Mouse (Mus musculus) telencephalon, adult 2 months (tissue): Measurements from ENCODE around the gene Ccdc167.

Experiments
- DNase-seq: peaks from one replicate; pipeline ENCODE4 v3.0.0-alpha.2; 2011; ENCODE audit warnings: low read depth, low spot score

The Ccdc167 gene

GRCm38 (mm10) chr17:29686771-29687170, 30.1 kb downstream of the Ccdc167 start:
- DNase-seq, result no peak

DNA sequence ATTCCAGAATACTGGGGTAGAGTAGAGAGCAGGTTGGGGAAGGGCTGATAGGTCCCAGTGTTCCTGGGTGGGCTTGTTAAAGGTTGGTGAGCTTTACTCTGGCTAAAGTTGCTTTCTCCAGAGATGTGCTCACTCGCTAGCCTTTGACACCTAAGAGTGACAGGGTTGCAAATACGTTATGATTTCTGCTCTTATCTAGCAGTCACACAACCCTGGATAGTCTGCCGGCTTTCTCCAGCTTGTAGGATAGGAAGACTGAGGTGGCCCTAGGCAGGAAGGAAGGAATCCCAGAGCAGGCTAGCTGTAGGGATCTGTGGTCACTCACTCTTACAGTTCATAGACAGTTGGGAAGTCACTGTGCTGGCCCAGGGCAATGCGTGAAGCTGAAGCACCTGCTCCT, 32.6 kb downstream of the Ccdc167 start:
- no peak for DNase-seq

DNA sequence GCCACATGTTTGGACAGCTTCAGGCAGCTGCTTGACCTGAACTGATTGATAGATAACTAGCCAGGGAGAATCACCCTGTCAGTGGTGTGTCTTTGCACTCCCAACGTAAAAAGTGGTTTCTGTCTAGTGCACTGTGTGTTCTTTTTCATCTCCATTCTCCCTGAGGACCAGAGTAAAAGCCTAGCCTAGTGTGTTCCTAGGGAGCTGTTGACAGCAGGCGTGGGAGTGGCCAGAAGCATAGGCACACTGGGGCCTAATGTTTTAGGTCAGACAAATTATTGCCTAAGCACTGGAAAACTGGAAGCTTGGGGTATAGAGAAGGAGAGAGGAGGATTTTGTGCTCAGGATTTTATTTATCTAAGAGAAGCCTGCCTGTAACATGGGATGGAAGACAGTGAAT, 33.7 kb downstream of the Ccdc167 start:
- DNase-seq, result no peak

DNA sequence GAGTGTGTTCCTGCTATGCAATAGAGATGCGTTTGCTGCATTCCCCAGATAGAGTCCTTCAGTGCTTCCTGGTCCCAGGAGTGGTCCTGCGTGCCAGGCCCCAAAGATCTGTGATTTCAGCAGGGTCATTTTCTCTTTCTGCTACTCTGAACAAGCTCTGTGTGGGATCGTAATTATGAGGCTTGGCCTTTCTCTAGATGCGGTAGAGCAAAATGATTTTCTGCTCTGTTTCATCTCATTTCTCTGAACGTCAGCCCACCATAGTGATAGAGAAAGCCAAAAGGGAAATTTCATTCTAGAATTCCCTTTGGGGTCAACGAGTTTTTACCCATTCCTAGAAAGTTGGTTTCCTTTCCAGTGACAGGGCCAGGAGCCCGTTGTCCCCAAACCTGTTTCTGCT, 34.6 kb downstream of the Ccdc167 start:
- DNase-seq, result no peak

GRCm38 (mm10) chr17:29681669-29682068, 35.2 kb downstream of the Ccdc167 start:
- no peak for DNase-seq

DNA sequence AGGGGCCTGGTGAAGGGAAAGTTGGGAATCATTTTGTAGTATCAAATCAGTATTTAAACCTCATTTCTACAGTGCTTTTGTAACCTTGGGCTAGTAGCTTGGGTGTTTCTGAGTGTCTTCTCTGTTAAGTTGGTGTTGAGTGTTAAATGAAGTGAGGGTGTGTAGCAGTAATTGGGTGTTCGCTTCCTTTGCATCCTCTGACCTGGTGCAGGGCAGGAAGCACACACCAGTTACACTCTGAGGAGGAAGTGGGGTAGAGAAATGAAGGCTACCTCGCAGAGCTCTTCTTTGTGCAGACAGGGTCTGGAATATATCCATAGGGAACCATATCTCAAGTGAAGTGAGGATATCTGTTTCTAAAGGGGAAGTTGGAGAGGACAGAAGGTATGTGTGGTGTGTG, 35.9 kb downstream of the Ccdc167 start:
- no peak for DNase-seq

GRCm38 (mm10) chr17:29680174-29680573, 36.7 kb downstream of the Ccdc167 start:
- peak; percentile 27 for DNase-seq

DNA sequence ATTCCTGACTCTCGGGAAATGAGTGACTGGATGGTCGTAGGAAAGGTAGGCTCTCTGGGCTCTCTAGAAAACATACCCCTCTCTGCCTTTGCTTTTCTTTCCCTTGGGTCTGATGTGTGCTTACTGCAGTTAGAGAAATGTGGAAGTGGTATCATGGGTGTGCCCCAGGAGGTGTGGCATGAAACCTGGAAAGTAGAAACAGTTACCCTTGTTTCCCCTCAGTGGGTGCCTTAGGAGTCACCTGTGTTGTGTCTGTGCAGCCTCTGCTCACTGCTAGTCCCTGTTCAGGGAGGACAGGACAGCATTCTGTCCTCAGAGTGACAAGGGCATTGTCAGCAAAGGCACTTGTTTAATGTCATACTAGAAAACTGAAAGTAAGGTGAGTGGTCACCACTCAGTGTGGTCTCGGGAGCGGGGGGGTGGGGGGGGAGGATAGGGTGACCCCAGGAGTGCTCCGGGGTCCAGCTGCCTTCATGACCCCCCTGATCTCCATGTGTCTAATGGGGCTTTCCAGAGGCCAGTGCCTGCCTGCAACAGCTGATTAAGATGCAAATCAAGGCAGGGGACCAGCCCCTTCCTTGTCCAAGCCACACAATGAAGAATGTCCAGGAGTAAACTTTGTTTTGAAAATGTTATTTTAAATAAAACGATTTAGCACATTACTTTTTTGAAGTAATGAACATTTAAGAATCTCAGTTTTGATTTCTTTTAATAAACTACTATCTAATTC, 37.6 kb downstream of the Ccdc167 start:
- no peak for DNase-seq

GRCm38 (mm10) chr17:29678526-29678925, 38.3 kb downstream of the Ccdc167 start:
- DNase-seq, result no peak

- DNase-seq, result no peak
Observed at GRCm38 (mm10) chr17:29673325-29673724, 43.5 kb downstream of the Ccdc167 start.

DNA sequence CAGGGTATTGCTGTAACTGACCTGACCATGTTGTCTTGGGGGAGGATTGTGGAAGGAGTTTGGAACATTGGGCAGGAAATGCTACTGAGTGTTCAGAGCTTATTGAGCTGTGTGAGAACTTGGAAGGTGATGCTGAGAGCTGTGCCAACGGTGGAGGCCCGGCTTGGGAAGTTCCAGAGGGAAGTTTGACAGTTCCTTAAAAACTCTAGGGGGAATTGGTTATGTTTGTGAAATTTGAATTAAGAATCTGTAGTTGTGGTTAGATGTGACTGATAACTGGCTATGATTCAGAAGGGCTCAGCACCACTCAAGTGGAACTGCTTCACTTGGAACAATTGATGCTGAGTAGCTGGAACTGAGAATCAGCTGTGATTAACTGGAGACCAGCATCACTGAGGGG, 45.8 kb downstream of the Ccdc167 start:
- no peak for DNase-seq

DNA sequence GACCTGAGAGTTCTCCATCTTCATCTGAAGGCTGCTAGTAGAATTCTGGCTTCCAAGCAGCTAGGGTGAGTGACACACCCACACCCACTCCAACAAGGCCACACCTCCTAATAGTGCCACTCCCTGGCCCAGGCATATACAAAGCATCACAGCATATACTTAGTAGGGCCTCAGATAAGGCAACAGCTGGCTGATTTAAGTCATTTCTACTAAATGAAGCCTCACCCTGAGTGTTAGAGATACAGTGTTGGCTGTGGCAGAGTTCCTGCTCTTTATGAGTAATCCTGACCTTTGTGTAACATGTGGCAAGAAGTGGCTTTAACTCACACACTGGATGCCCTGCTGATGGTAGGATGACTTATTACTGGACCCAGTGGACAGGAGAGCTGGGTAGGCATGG, 46.9 kb downstream of the Ccdc167 start:
- no peak for DNase-seq

DNA sequence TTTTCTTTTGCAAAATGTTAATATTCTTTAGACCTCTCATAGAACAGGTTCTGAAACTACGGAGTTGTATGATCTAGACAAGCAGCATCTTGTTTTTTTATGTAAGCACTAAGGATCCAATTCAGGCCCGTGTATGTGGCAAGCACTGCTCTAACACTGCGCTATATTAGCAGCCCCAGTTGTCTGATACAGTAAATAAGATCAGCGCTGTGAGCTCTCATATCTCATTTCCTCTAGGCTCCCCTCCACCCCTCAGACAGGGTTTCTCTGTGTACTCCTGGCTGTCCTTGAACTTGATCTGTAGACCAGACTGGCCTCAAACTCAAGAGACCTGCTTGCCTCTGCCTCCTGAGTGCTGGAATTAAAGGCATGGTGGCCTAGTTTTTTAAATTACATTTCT, 47.8 kb downstream of the Ccdc167 start:
- DNase-seq, result no peak

- peak; percentile 63 for DNase-seq
Observed at GRCm38 (mm10) chr17:29668051-29668986, 48.5 kb downstream of the Ccdc167 start.

DNA sequence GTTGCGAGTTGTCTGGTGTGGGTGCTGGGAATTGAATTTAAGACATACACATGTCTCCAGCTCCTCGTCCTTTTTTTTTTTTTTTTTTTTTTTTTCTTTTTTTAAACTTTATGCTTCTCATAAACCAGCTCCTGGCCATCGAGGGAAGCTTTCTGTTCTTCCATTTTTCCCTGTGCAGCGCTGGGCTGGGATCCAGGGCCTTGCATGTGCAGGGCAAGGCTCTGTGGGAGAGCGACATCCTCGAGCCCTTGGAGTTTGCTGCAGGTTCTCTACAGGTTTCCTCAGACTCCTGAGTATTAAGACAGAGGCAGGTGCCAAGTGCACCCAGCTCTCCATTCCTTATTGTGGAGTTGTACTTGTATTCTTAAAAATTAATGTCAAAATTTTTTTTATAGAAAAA, 54.7 kb downstream of the Ccdc167 start:
- no peak for DNase-seq

DNA sequence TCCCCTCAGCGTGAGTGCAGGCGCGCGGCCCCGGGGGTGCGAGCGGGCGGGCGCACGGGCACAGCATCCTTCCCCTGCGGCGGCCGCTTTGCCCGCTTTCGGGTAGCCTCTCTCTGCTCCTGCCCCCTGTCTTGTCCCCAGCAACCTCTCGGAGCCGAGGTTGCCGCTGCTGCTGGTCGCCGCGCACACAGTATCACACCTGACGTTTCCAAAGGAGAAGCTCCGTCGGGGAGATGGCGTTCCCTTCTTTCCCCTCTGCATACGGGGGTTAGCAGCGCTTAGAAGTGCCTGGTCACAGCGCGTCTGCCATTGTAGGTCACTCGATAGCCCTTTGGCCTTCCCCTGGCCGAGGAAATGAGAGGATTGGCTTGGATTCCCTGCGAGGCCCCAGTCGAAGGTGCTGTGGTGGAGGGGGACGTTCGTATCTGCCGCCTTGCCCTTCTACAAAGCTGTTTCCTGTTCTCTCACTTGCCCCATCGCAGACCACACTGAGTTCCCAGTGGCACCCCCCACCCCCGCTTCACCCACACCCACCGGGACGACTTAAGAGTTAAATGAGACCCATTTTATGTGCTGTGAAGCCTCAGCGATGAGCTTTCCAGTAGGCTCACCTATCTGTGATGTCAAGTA, 56.0 kb downstream of the Ccdc167 start:
- no peak for DNase-seq

DNA sequence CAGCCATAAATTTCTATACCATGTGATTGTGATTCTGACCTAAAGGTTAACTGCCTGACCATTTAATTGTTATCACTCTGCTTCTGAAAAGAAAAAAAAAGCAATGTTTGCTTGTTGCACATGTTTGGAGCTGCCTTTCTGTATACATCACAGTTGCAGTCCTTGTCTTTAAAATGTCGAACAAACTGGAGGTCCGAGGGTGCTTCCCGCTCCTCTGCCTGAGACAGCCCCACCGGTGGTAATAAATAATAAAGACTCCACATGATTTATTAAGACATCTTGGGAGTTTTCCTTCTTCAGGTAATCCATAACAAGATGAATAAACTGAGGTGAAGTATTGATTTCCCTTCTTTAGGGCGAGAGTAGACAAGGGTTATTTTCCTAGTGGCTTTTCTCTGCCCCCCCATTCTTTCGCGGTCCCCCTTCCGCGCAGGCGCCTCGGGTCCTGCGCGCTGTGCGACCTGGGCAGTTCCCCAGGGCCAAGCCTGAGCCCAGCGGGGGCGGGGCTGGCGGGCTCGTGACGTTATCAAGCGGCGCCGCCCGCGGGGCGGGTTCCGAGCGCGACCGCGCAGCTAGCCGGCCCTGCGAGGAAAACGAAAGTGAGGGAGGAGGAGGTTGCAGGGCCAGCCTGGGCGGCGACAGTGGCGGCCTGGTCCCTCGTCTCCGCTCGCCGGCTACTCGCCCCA, 56.6 kb downstream of the Ccdc167 start, which contains the start of gene Cmtr1:
Cmtr1 (plus strand) TSS at position 520 of the 686 bp plus-strand sequence.
- peak; percentile 86 for DNase-seq

GRCm38 (mm10) chr17:29658249-29658648, 58.6 kb downstream of the Ccdc167 start:
- no peak for DNase-seq

- no peak for DNase-seq
Observed at GRCm38 (mm10) chr17:29642219-29642618, 74.6 kb downstream of the Ccdc167 start.

GRCm38 (mm10) chr17:29640971-29641370, 75.9 kb downstream of the Ccdc167 start:
- DNase-seq, result no peak

DNA sequence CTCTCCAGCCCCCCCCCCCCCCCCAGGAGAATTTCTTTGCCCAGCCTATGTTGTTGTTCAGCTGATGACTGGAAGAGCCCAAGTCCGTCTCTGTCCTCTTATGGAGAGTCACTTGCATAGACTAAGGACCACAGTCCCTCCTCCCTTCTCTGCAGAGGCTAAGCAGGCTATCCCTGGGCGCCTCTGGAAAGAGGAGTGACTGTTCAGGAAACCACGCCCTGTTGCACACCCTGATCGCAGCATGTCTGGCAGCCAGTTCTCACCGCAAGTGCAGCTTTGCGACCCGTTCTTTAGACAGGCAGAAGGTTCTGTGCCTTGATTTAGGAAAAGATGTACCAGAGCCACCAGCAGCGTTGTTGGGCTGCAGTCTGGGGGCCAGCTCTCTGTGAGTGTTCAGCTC, 78.9 kb downstream of the Ccdc167 start:
- no peak for DNase-seq

DNA sequence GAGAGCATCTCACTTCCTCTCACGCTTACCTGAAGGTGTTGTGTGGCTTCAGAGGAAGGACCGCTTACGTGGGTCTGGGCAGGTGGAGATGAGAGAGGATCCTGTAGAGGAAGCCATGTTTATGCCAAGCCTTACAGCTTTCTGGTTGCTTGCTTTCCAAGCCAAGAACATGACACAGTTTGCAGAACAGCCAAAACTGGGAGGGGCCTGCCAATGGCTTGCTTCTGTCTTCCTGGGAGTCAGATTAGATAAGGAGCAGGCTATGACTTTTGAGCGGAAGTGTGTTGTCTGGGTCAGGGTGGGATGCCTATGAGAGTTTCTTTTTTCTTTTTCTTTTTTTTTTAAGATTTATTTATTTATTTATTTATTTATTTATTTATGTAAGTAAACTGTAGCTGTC, 79.5 kb downstream of the Ccdc167 start:
- no peak for DNase-seq
